Mouse (Mus musculus): Measurements from ENCODE around the gene Ctla2a.
"Not testable (repeated sequence)": the region's sequence is repeated elsewhere in the genome, so short reads cannot be mapped to it uniquely, and the experiment has no call there.

Ctla2a gene

GRCm38 (mm10) chr13:60936500-60936901 is at the start of gene Ctla2a, which contains the start of gene Gm49391:
Ctla2a (minus strand) TSS chr13:60936625.
Gm49391 (minus strand) TSS chr13:60936571.
- H3K9me3 ChIP-seq (ENCODE audit: low read length), result no peaks in the 10 kb centered on the region
- TF ChIP-seq NANOG (IDR thresholded peaks at IDR 0.05; ENCODE audit: borderline replicate concordance, low read length) (no peak), CTCF (conservative IDR thresholded peaks at IDR 0.05; ENCODE audit: low read length) (no peak), POU5F1 (IDR thresholded peaks at IDR 0.05; ENCODE audit: borderline replicate concordance, low read length) (no peak)
- no peaks in the 10 kb centered on the region for H3K4me1 ChIP-seq (replicated peaks; ENCODE audit: low read depth, low read length)
- no peaks in the 10 kb centered on the region for H3K27me3 ChIP-seq (ENCODE audit: insufficient read depth, low read length)
- H3K36me3 ChIP-seq (ENCODE audit: insufficient read depth, low read length), result no peaks in the 10 kb centered on the region
- no peak within 1 kb of the TSS for H3K4me3 ChIP-seq (replicated peaks; ENCODE audit: low read length)

GRCm38 (mm10) chr13:60972319-60972718 is 35.9 kb upstream of the Ctla2a start:
- H3K27me3 ChIP-seq (ENCODE audit: insufficient read depth, low read length); H3K9me3 ChIP-seq (ENCODE audit: low read length); H3K4me1 ChIP-seq (replicated peaks; ENCODE audit: low read depth, low read length); H3K4me3 ChIP-seq (replicated peaks; ENCODE audit: low read length); H3K36me3 ChIP-seq (ENCODE audit: insufficient read depth, low read length): not testable (repeated sequence)

GRCm38 (mm10) chr13:60963985-60964384 is 27.6 kb upstream of the Ctla2a start:
- not testable (repeated sequence) for H3K27me3 ChIP-seq (ENCODE audit: insufficient read depth, low read length); H3K36me3 ChIP-seq (ENCODE audit: insufficient read depth, low read length)

GRCm38 (mm10) chr13:60961706-60962105 is 25.3 kb upstream of the Ctla2a start:
- Histone ChIP-seq H3K9me3 (ENCODE audit: low read length) (no peaks in the 10 kb centered on the region), H3K36me3 (ENCODE audit: insufficient read depth, low read length) (no peaks in the 10 kb centered on the region), H3K27me3 (ENCODE audit: insufficient read depth, low read length) (no peaks in the 10 kb centered on the region), H3K4me3 (replicated peaks; ENCODE audit: low read length) (no peak overlapping the region), H3K4me1 (replicated peaks; ENCODE audit: low read depth, low read length) (no peaks in the 10 kb centered on the region)
- TF ChIP-seq CTCF (conservative IDR thresholded peaks at IDR 0.05; ENCODE audit: low read length), result no peak
- TF ChIP-seq POU5F1 (IDR thresholded peaks at IDR 0.05; ENCODE audit: borderline replicate concordance, low read length), result no peak
- TF ChIP-seq NANOG (IDR thresholded peaks at IDR 0.05; ENCODE audit: borderline replicate concordance, low read length), result no peak

More at GRCm38 (mm10) chr13:60963985-60964384, 27.6 kb upstream of the Ctla2a start:
- not testable (repeated sequence) for H3K4me1 ChIP-seq (replicated peaks; ENCODE audit: low read depth, low read length); H3K9me3 ChIP-seq (ENCODE audit: low read length); H3K4me3 ChIP-seq (replicated peaks; ENCODE audit: low read length)

- not testable (repeated sequence) for H3K36me3 ChIP-seq (ENCODE audit: insufficient read depth, low read length); H3K4me3 ChIP-seq (replicated peaks; ENCODE audit: low read length); H3K9me3 ChIP-seq (ENCODE audit: low read length); H3K4me1 ChIP-seq (replicated peaks; ENCODE audit: low read depth, low read length); H3K27me3 ChIP-seq (ENCODE audit: insufficient read depth, low read length)
Observed at GRCm38 (mm10) chr13:60941884-60942283, 5.5 kb upstream of the Ctla2a start, which contains the start of gene Tpbpa. Tpbpa (minus strand) TSS chr13:60941984.

GRCm38 (mm10) chr13:60935490-60935889 is 935 bp downstream of the Ctla2a start, which contains the start of gene Gm49393:
Gm49393 (minus strand) TSS chr13:60935590.
- H3K9me3 ChIP-seq (ENCODE audit: low read length); H3K36me3 ChIP-seq (ENCODE audit: insufficient read depth, low read length); H3K27me3 ChIP-seq (ENCODE audit: insufficient read depth, low read length); H3K4me3 ChIP-seq (replicated peaks; ENCODE audit: low read length); H3K4me1 ChIP-seq (replicated peaks; ENCODE audit: low read depth, low read length): not testable (repeated sequence)

GRCm38 (mm10) chr13:60904780-60905179 is 31.6 kb downstream of the Ctla2a start, which contains the start of gene Tpbpb:
Tpbpb (minus strand) TSS chr13:60904880.
- not testable (repeated sequence) for H3K4me3 ChIP-seq (replicated peaks; ENCODE audit: low read length); H3K4me1 ChIP-seq (replicated peaks; ENCODE audit: low read depth, low read length); H3K36me3 ChIP-seq (ENCODE audit: insufficient read depth, low read length)

GRCm38 (mm10) chr13:60897328-60897727 is 39.1 kb downstream of the Ctla2a start, which contains the start of gene Ctla2b:
Ctla2b (minus strand) TSS chr13:60897447.
- Histone ChIP-seq H3K36me3 (ENCODE audit: insufficient read depth, low read length) (no peaks in the 10 kb centered on the region), H3K9me3 (ENCODE audit: low read length) (no peaks in the 10 kb centered on the region), H3K4me1 (replicated peaks; ENCODE audit: low read depth, low read length) (no peaks in the 10 kb centered on the region), H3K4me3 (replicated peaks; ENCODE audit: low read length) (no peak within 1 kb of the TSS), H3K27me3 (ENCODE audit: insufficient read depth, low read length) (no peaks in the 10 kb centered on the region)
- TF ChIP-seq CTCF (conservative IDR thresholded peaks at IDR 0.05; ENCODE audit: low read length) (no peak), POU5F1 (IDR thresholded peaks at IDR 0.05; ENCODE audit: borderline replicate concordance, low read length) (no peak), NANOG (IDR thresholded peaks at IDR 0.05; ENCODE audit: borderline replicate concordance, low read length) (no peak)

More at GRCm38 (mm10) chr13:60904780-60905179, 31.6 kb downstream of the Ctla2a start, which contains the start of gene Tpbpb:
- not testable (repeated sequence) for H3K9me3 ChIP-seq (ENCODE audit: low read length); H3K27me3 ChIP-seq (ENCODE audit: insufficient read depth, low read length)

GRCm38 (mm10) chr13:60896794-60897193 is 39.6 kb downstream of the Ctla2a start, which contains the start of gene Gm49392:
Gm49392 (minus strand) TSS chr13:60896894.
- H3K4me1 ChIP-seq (replicated peaks; ENCODE audit: low read depth, low read length); H3K4me3 ChIP-seq (replicated peaks; ENCODE audit: low read length); H3K9me3 ChIP-seq (ENCODE audit: low read length); H3K36me3 ChIP-seq (ENCODE audit: insufficient read depth, low read length); H3K27me3 ChIP-seq (ENCODE audit: insufficient read depth, low read length): not testable (repeated sequence)

Measured in E14TG2a.4 (cell line).